Mouse (Mus musculus) forebrain, embryonic 11.5 days (tissue): ENCODE measurements around the gene Ccdc162. TPM values are rescaled to one million over a fixed set of nuclear protein-coding genes. Genes with fewer than 3 reads are reported as not detected.

ENCODE experiments used
- ATAC-seq: fragments of 200-750 bp; cut with Nextera tagmentation; replicated peaks from 2 replicates; pipeline ENCODE4 v1.8.0; 2017; ENCODE audit warnings: moderate TSS enrichment; ENCODE audit not compliant: low FRiP score
- DNase-seq: peaks from one replicate; pipeline ENCODE4 v3.0.0-alpha.2; 2017; ENCODE audit warnings: low spot score
- H3K27ac ChIP-seq: fragments of 300-500 bp; sonication (generic); 2 replicates; pipeline ENCODE4 v1.5.1; 2014; ENCODE audit warnings: low read depth, low read length
- H3K27me3 ChIP-seq: fragments of 300-500 bp; sonication (generic); 2 replicates; pipeline ENCODE4 v1.6.1; 2014; ENCODE audit warnings: mild to moderate bottlenecking, low read length, mixed read lengths; ENCODE audit not compliant: control insufficient read depth, insufficient read depth
- H3K36me3 ChIP-seq: fragments of 300-500 bp; sonication (generic); 2 replicates; pipeline ENCODE4 v1.6.1; 2014; ENCODE audit warnings: mild to moderate bottlenecking, low read length, moderate library complexity, mixed read lengths; ENCODE audit not compliant: control insufficient read depth, insufficient read depth
- H3K4me1 ChIP-seq: fragments of 300-500 bp; sonication (generic); replicated peaks from 2 replicates; pipeline ENCODE4 v1.6.1; 2014; ENCODE audit warnings: low read length, mixed read lengths; ENCODE audit not compliant: control insufficient read depth, insufficient read depth
- H3K4me2 ChIP-seq: fragments of 300-500 bp; sonication (generic); 2 replicates; pipeline ENCODE4 v1.6.1; 2014; ENCODE audit warnings: low read depth, mild to moderate bottlenecking, low read length, moderate library complexity, mixed read lengths; ENCODE audit not compliant: severe bottlenecking
- H3K4me3 ChIP-seq: fragments of 300-500 bp; sonication (generic); 2 replicates; pipeline ENCODE4 v1.5.1; 2014; ENCODE audit warnings: low read depth, low read length
- H3K9ac ChIP-seq: fragments of 300-500 bp; sonication (generic); 2 replicates; pipeline ENCODE4 v1.6.1; 2014; ENCODE audit warnings: low read length
- H3K9me3 ChIP-seq: fragments of 300-500 bp; sonication (generic); 2 replicates; pipeline ENCODE4 v1.6.1; 2016; ENCODE audit warnings: low read length, mixed read lengths; ENCODE audit not compliant: control insufficient read depth
- WGBS: fragments of 180-500 bp; shearing (Covaris S2); extraction: QIAGEN DNeasy Blood & Tissue Kit; methylation state at CpG from one replicate; pipeline ENCODE4 v1.1.7; 2014; 5-methylcytosine and 5-hydroxymethylcytosine counted together
- polyA plus RNA-seq: library from polyadenylated mRNA; unstranded; fragments of >200 nt; fragmentation: Nextera tagmentation; extraction: Ambion mirVana; gene quantifications from 2 replicates; pipeline ENCODE4 v1.2.1, GENCODE M21; 2014

The Ccdc162 gene
- polyA plus RNA-seq, 1 experiment from 2014 or later = 0.80 TPM

DNA sequence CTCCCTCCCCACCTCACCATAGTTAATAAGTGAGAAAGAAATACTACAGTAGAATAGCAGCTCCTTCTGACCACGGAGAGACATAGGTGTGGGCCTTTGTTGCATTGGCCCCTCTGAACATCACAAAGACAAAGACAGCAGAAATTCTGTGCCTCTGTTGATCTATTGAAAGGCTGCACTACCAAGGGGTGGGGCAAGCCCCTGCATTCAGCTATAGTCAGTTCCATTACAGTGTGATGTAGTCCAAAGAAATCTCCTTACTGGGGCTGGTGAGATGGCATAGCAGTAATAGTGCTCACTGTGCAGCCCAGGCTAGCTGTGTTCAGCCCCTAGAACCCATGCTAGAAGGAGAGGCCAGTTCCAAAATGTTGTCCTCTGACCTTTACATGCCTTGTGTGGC, 211.4 kb downstream of the Ccdc162 start:
- no peak for ATAC-seq
- 89% methylated on average over 1 of the region's 1 CpGs for WGBS
- H3K4me3 ChIP-seq = no peak overlapping the region

DNA sequence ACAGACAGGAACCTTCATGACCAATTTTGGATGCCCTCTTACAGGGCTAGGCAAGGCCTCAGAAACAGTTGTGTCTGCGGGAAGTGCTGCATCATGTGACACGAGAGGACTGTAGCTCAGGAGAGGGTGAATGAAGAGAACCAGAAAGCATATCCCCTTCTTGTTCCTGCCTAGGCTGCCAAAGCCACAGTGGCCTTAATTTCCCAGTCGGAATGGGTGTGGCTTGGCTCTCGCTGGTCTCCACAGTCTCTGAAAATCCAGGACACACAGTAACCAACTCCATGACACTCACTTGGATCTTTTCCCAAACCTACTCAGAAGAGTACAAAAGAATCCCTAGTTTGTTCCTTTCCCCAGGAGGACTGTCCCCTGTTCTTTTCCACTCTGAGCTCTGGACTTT, 215.5 kb downstream of the Ccdc162 start:
- ATAC-seq (no peak), DNase-seq (no peak)
- Histone ChIP-seq H3K27ac (no peak overlapping the region), H3K4me3 (no peak overlapping the region), H3K4me1 (no peaks in the 10 kb centered on the region), H3K9me3 (no peaks in the 10 kb centered on the region), H3K36me3 (no peaks in the 10 kb centered on the region), H3K4me2 (no peak overlapping the region), H3K27me3 (no peaks in the 10 kb centered on the region), H3K9ac (no peak overlapping the region)
- WGBS = 68% methylated on average over 4 of the region's 4 CpGs

More for the DNA sequence above, 211.4 kb downstream of the Ccdc162 start:
- Histone ChIP-seq H3K9ac (no peak overlapping the region), H3K27ac (no peak overlapping the region), H3K4me2 (no peak overlapping the region), H3K36me3 (no peaks in the 10 kb centered on the region), H3K9me3 (no peaks in the 10 kb centered on the region), H3K27me3 (no peaks in the 10 kb centered on the region), H3K4me1 (no peaks in the 10 kb centered on the region)
- DNase-seq = no peak

DNA sequence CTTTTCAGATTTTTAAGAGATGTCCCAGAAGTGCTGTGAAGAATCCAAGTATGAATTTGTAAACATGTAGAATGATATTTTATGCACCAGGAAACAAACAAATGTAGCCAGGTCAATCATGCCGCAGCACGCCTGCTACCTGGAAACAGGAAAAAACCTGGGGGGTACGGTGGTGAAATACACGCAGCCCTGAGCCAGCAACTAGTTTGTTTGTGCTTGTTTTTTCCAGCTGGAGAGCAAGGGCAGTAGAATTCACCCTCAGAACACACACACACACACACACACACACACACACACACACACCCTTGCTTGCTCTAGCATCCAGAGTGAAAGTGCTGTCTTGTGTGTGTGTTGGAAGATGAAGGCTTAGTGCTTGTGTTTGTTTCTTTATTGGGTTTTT, 225.3 kb downstream of the Ccdc162 start:
- no peaks in the 10 kb centered on the region for H3K9me3 ChIP-seq
- H3K4me3 ChIP-seq = no peak overlapping the region; the same call in 1 of the 2 replicates
- DNase-seq (peak; percentile 46), ATAC-seq (no peak)
- 0 out of 2 replicates have a peak, but pooled peaks cover 10% of the 10 kb centered on the region for H3K4me1 ChIP-seq
- 58% methylated on average over 4 of the region's 4 CpGs for WGBS
- H3K27me3 ChIP-seq = no peaks in the 10 kb centered on the region
- H3K36me3 ChIP-seq = no peaks in the 10 kb centered on the region; the same call in 1 of the 2 replicates
- no peak overlapping the region for H3K4me2 ChIP-seq
- no peak overlapping the region for H3K9ac ChIP-seq
- H3K27ac ChIP-seq = no peak overlapping the region

DNA sequence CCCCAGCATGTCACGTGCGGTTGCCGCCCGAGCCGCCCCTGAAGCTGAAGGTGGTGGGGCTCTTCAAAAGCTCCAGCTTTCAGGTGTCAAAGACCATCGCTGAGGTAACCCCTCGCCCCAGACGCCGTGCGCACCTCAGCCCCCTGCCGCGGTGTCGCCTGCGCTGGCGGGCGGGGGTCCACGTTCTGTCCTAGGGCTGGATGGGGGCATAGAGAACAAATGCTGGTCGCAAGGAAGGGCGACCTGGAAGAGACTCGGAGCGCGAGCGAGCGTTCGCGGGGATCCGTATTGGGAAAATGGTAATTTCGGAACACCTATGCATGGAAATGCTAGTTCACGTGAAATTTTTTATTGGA, 225.9 kb downstream of the Ccdc162 start:
- Histone ChIP-seq H3K27ac (no peak overlapping the region), H3K4me3 (peak overlapping the region; percentile 56)
- ATAC-seq = no peak

DNA sequence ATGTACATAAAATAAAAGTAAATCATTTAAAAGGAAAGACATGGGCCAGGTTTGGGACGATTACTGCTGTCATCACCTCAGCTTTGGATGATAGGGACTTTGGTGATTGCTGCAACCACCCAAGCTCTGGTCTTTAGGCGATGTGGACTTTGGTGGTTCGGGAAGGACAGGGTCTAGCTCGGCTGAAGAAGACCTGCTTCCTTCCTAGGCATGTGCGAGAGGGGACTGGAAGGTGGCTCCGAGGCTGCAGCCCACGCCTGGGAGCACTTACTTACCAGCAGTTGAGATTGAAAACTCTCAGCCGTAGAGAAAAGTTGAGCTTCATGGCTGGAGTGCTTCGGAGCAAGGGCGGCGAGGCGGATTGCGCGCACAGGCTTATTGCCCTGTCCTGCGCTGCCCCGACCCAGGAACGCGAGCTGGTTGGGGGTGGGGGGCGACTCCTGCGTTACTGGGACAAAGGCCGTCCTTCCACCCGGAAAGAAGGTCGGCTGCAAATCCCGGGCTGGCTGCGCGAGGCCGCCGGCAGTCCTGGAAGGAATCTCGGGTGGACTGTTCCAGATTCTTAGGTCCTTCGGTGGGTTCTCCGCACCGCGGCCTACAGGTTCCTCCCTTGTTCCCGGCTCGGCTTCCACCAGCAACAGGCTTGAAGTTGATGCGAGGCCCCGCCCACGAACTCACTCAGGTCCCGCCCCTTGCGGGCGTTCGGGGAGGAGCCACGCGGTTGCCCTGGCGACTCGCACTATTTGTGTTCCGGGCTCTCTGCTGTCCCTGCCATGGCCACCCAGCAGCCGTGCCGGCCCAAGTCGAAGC, 226.5 kb downstream of the Ccdc162 start, which contains the start of the genes Smpd2 and Ppil6:
TSS of gene Smpd2 (minus strand) at position 662 of the 810 bp plus-strand sequence.
TSS of gene Ppil6 (plus strand) at position 732 of the 810 bp plus-strand sequence.
- H3K27me3 ChIP-seq = no peaks in the 10 kb centered on the region
- no peaks in the 10 kb centered on the region; the same call in 1 of the 2 replicates for H3K36me3 ChIP-seq
- peak; percentile 98 for DNase-seq
- no peaks in the 10 kb centered on the region for H3K9me3 ChIP-seq
- peak within 1 kb of the TSS; percentile 86 for H3K4me2 ChIP-seq
- 0 out of 2 replicates have a peak, but pooled peaks cover 10% of the 10 kb centered on the region for H3K4me1 ChIP-seq
- H3K27ac ChIP-seq = no peak within 1 kb of the TSS
- ATAC-seq = peak; percentile 98
- H3K4me3 ChIP-seq = peak within 1 kb of the TSS; percentile 56
- WGBS = under 1% methylated on average over 50 of the region's 50 CpGs
- peak within 1 kb of the TSS; percentile 78 for H3K9ac ChIP-seq

More for the DNA sequence above, 225.9 kb downstream of the Ccdc162 start:
- H3K4me1 ChIP-seq = 0 out of 2 replicates have a peak, but pooled peaks cover 10% of the 10 kb centered on the region
- peak overlapping the region; percentile 86 for H3K4me2 ChIP-seq
- no peak for DNase-seq
- peak overlapping the region; percentile 78 for H3K9ac ChIP-seq
- H3K27me3 ChIP-seq = no peaks in the 10 kb centered on the region
- no peaks in the 10 kb centered on the region for H3K9me3 ChIP-seq
- 0% methylated on average over 29 of the region's 29 CpGs for WGBS
- H3K36me3 ChIP-seq = no peaks in the 10 kb centered on the region; the same call in 1 of the 2 replicates

DNA sequence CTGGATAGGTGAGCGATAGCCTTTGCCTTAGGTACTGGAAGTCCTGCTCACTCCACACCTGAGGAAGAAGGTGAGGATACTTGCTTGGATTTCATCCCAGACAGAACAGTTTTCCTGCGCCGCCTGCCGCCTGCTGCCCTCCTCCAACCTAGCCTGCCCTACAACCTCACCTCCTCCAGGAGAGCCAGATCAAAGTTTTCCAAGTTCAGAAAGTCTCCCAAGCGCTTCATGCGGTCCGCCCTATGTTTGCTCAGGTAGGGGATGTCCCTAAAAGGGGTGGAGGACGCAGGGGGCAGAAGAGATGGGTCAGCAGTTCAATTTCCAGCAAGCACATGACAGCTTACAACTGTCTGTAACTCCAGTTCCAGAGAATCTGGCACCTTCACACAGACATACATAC, 227.1 kb downstream of the Ccdc162 start:
- ATAC-seq = no peak
- peak overlapping the region; percentile 56 for H3K4me3 ChIP-seq
- 40% methylated on average over 8 of the region's 8 CpGs for WGBS

DNA sequence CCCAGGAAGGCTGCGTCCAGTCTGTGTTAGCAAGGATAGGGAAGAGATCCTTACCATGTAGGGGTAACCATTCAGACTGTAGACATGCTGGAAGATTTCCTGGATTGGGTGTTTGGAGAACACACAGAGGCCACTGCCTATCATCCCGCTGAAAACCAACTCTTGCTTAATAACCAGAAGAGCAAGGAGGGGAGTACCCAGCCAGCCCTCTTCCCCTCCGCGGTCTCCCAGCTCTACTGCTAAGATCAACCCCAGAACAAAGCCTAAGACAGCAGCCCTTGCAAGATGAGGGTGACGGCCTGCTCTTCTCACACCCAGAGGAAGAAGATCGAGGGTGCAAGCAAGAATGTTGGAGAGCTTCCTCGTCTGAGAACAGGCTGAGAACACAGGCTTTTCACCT, 227.6 kb downstream of the Ccdc162 start:
- DNase-seq = no peak
- Histone ChIP-seq H3K4me3 (peak overlapping the region; percentile 56), H3K9me3 (no peaks in the 10 kb centered on the region), H3K36me3 (no peaks in the 10 kb centered on the region; the same call in 1 of the 2 replicates), H3K4me2 (peak overlapping the region; percentile 86), H3K27ac (no peak overlapping the region), H3K4me1 (0 out of 2 replicates have a peak, but pooled peaks cover 10% of the 10 kb centered on the region), H3K27me3 (no peaks in the 10 kb centered on the region), H3K9ac (peak overlapping the region; percentile 78)
- WGBS = 59% methylated on average over 7 of the region's 7 CpGs
- ATAC-seq = no peak

More for the DNA sequence above, 227.1 kb downstream of the Ccdc162 start:
- no peak overlapping the region for H3K27ac ChIP-seq
- peak overlapping the region; percentile 78 for H3K9ac ChIP-seq
- H3K9me3 ChIP-seq = no peaks in the 10 kb centered on the region
- DNase-seq = no peak
- 0 out of 2 replicates have a peak, but pooled peaks cover 10% of the 10 kb centered on the region for H3K4me1 ChIP-seq
- H3K36me3 ChIP-seq = no peaks in the 10 kb centered on the region; the same call in 1 of the 2 replicates
- H3K27me3 ChIP-seq = no peaks in the 10 kb centered on the region
- H3K4me2 ChIP-seq = peak overlapping the region; percentile 86
